Mouse (Mus musculus): ENCODE results near the gene Cdk20. TPM values are rescaled to one million over a fixed set of nuclear protein-coding genes. Genes with fewer than 3 reads are reported as not detected.

Gene Cdk20
- polyA plus RNA-seq, 1 experiment from 2014 or later, result 31.8 TPM

DNA sequence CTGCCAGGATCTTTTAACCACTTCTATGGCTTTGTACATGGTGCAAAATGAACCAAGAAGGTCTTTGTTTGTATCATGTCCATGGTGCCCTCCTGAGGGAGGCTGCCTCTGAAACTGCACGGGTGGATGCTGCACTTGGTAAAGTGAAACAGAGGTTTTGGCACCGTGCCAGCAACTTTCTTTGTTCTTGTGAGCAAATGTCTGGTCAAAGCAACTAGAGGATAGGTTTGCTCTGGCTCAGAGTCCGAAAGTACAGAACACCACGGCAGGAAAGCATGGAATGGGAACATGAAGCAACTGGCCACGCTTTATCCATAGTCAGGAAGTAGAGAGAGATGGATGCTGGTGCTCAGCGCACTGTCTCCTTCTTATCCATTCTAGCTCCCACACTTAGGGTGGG, 35.8 kb downstream of the Cdk20 start:
- DNase-seq (ENCODE audit: low read depth, low spot score), result no peak
- in situ Hi-C loops (cut with MboI; ENCODE audit: low pct_unique_long_range_greater_than_20kb), result no loop called here
- ChIA-PET POLR2A (no interaction called here), CTCF (no interaction called here)
- peaks cover 5% of the 10 kb centered on the region for H3K27me3 ChIP-seq
- ATAC-seq, result no peak
- TF ChIP-seq CTCF (IDR thresholded peaks at IDR 0.05), result no peak

DNA sequence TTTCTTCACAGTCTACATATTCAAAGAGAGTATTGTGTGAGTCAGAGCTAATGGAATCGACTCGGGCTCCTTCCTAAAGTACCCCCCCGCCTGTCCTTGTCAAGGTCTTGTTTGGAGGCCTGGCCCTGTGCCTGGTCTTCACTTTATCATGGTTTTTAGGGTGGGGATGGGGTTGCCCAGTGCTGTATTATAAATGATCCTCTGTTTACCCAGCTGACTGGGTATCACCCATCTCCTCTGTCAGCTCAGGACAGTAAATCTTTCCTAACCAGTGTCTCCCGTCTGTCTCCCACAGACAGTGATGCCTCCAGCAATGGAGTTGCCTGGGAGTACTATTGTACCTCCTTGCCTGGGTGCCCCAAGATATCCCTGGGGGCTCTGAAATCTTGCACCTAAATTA, 45.9 kb downstream of the Cdk20 start:
- ChIA-PET CTCF (no interaction called here), POLR2A (no interaction called here)
- H3K27me3 ChIP-seq, result peaks cover 12% of the 10 kb centered on the region
- in situ Hi-C loops (cut with MboI; ENCODE audit: low pct_unique_long_range_greater_than_20kb), result no loop called here
- TF ChIP-seq CTCF (IDR thresholded peaks at IDR 0.05), result no peak
- DNase-seq (ENCODE audit: low read depth, low spot score), result no peak
- ATAC-seq, result no peak

DNA sequence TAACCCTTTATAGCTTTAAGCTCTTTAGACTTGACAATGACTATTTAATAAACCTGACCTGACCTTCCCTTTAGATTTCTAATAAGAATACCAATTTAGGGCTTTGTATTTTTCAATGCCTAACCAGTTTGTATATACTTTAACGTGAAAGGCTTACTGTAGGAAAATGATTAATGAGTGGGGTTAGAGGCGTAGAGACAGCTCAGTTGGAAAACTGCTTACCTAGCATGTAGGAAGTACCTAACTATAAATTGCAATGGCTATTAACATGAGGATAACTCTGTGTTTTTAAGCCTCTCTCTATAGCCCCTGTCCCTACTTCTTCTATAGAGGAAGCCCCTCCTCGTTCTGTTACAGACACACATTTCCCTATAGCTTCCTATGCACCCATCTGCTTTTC, 47.8 kb downstream of the Cdk20 start:
- no peak for TF ChIP-seq CTCF (IDR thresholded peaks at IDR 0.05)
- POLR2A ChIA-PET, result interaction anchor here (0.6 kb wide), 1 partner anchor 15 kb away, joined by 4 read pairs; no protein-coding TSS in a partner anchor
- DNase-seq (ENCODE audit: low read depth, low spot score) (no peak), ATAC-seq (no peak)
- CTCF ChIA-PET, result interaction anchor here (1.1 to 1.5 kb wide), 2 partner anchors 10 to 11 kb away, joined by 3 read pairs; no protein-coding TSS in a partner anchor
- in situ Hi-C loops (cut with MboI; ENCODE audit: low pct_unique_long_range_greater_than_20kb), result no loop called here
- H3K27me3 ChIP-seq, result peaks cover 12% of the 10 kb centered on the region

DNA sequence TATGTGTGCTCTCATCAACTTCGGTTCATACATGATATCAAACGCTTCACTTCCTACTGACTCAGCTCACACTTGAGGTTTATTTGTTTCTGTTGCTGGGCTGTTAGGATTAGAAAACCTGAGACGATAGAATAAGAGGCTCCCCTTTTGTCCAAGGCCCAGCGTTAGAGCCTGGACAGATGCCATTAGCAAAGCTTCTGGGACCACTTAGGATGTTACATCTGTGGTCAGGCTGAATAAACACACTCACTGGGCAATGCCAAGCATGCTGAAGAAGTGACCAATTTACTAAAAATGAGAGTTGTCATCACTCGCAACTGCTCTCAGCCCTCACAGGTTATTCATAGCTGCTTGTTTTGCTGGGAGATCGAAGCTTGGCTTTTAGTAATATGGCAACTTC, 57.8 kb downstream of the Cdk20 start:
- TF ChIP-seq CTCF (IDR thresholded peaks at IDR 0.05), result no peak
- no peak for ATAC-seq
- in situ Hi-C loops (cut with MboI; ENCODE audit: low pct_unique_long_range_greater_than_20kb), result no loop called here
- ChIA-PET CTCF (interaction anchor here (1.3 kb wide), 2 partner anchors 9 to 42 kb away, joined by 3 to 5 read pairs; no protein-coding TSS in a partner anchor), POLR2A (no interaction called here)
- DNase-seq (ENCODE audit: low read depth, low spot score), result no peak
- H3K27me3 ChIP-seq, result peaks cover 4% of the 10 kb centered on the region

Other genes with a start within 250 kb of the Cdk20 start
- gene Cdc14b, start 157.0 kb upstream of the Cdk20 start, polyA plus RNA-seq (2021), result 19.4 TPM
- 59.9 TPM for gene Aaed1, start 119.6 kb upstream of the Cdk20 start, polyA plus RNA-seq (2021)
- gene Ctsl, start 61.4 kb upstream of the Cdk20 start, polyA plus RNA-seq (2021), result 6,297 TPM
- gene Fam240b, start 65.5 kb downstream of the Cdk20 start, polyA plus RNA-seq (2021), result not detected